In genomic region chr8:83250858-83251257, GRCm38 (mm10) we compare ENCODE assay signal across 28 mouse cellular contexts. TPM values are rescaled to one million over a fixed set of nuclear protein-coding genes. Genes with fewer than 3 reads are reported as not detected.
DNase-seq lines count a peak whose midpoint lies in the region; ATAC-seq and TF ChIP-seq lines count a peak whose summit lies in the region.
"Had no signal": no experiment of that assay in that cellular context is flagged by ENCODE, and none has a peak within 500 bp of the region (broad histone marks: within the 10 kb centered on the region; RNA-seq: fewer than 3 reads in every experiment).

No protein-coding gene starts in this region.

- peaks cover 2% of the 10 kb centered on the region; the same call in 1 of the 2 replicates for H3K4me1 ChIP-seq in midbrain, embryonic 11.5 days (ENCODE audit: control insufficient read depth, insufficient read depth, low read length)
- H3K4me1 ChIP-seq in midbrain, embryonic 15.5 days: 0 out of 2 replicates have a peak, but pooled peaks cover 3% of the 10 kb centered on the region
- 0 out of 2 replicates have a peak, but pooled peaks cover 5% of the 10 kb centered on the region for H3K4me1 ChIP-seq in kidney, embryonic 16.5 days (ENCODE audit: insufficient read depth, low read length)
- H3K4me1 ChIP-seq in stomach, postnatal 0 days (replicated peaks; ENCODE audit: control insufficient read depth, insufficient read depth): no peaks in the 10 kb centered on the region
- H3K4me1 ChIP-seq: heart, embryonic 10.5 days; limb, embryonic 15.5 days; neural tube, embryonic 13.5 days had no signal

- intact Hi-C loops in left cerebral cortex, postnatal 4 days (cut with DNase I): no loop called here

- H3K9me3 ChIP-seq in midbrain, embryonic 11.5 days (ENCODE audit: control insufficient read depth, low read length): no peaks in the 10 kb centered on the region
- no peaks in the 10 kb centered on the region for H3K9me3 ChIP-seq in midbrain, embryonic 15.5 days
- no peaks in the 10 kb centered on the region for H3K9me3 ChIP-seq in kidney, embryonic 16.5 days (ENCODE audit: low read length)
- no peaks in the 10 kb centered on the region for H3K9me3 ChIP-seq in stomach, postnatal 0 days (ENCODE audit: control insufficient read depth, low read length)
- H3K9me3 ChIP-seq: G1E; heart, embryonic 10.5 days; limb, embryonic 15.5 days; neural tube, embryonic 13.5 days had no signal

- no peak for ATAC-seq in midbrain, embryonic 11.5 days (ENCODE audit: low FRiP score)
- ATAC-seq in midbrain, embryonic 15.5 days (replicated peaks): no peak
- 0 out of 2 replicates have a peak, but pooled peaks have one; percentile 9 for ATAC-seq in kidney, embryonic 16.5 days (ENCODE audit: low FRiP score, low TSS enrichment)
- no peak for ATAC-seq in stomach, postnatal 0 days (ENCODE audit: low FRiP score, low TSS enrichment)
- ATAC-seq: Patski had no signal

- no peaks in the 10 kb centered on the region for H3K36me3 ChIP-seq in midbrain, embryonic 11.5 days (ENCODE audit: control insufficient read depth, insufficient read depth, low read length)
- H3K36me3 ChIP-seq in midbrain, embryonic 15.5 days (replicated peaks): peaks cover 25% of the 10 kb centered on the region
- H3K36me3 ChIP-seq in kidney, embryonic 16.5 days (ENCODE audit: insufficient read depth, low read length): no peaks in the 10 kb centered on the region
- H3K36me3 ChIP-seq in stomach, postnatal 0 days (ENCODE audit: control insufficient read depth, insufficient read depth, low read length): no peaks in the 10 kb centered on the region; the same call in 1 of the 2 replicates
- H3K36me3 ChIP-seq: G1E had no signal

- peak overlapping the region; percentile 44; the same call in 1 of the 2 replicates for H3K27ac ChIP-seq in midbrain, embryonic 11.5 days (ENCODE audit: low read depth, low read length)
- no peak overlapping the region for H3K27ac ChIP-seq in midbrain, embryonic 15.5 days
- peak overlapping the region; percentile 75 for H3K27ac ChIP-seq in kidney, embryonic 16.5 days (ENCODE audit: low read length)
- H3K27ac ChIP-seq in stomach, postnatal 0 days (replicated peaks): 0 out of 2 replicates have a peak overlapping the region, but pooled peaks have one; percentile 18
- H3K27ac ChIP-seq: heart, embryonic 10.5 days; limb, embryonic 15.5 days; liver, embryonic 14.5 days; neural tube, embryonic 13.5 days had no signal

- no peak overlapping the region for H3K4me3 ChIP-seq in midbrain, embryonic 11.5 days (ENCODE audit: low read depth, low read length)
- H3K4me3 ChIP-seq in midbrain, embryonic 15.5 days: no peak overlapping the region
- no peak overlapping the region for H3K4me3 ChIP-seq in kidney, embryonic 16.5 days (ENCODE audit: low read length)
- no peak overlapping the region for H3K4me3 ChIP-seq in stomach, postnatal 0 days (ENCODE audit: low read depth, low read length)
- H3K4me3 ChIP-seq: heart, embryonic 10.5 days; limb, embryonic 15.5 days; myocyte; neural tube, embryonic 13.5 days had no signal

- peak; percentile 27 for DNase-seq in kidney, adult 11 months
- no peak for DNase-seq in kidney, adult 18-20 months
- DNase-seq in midbrain, embryonic 11.5 days (ENCODE audit: low spot score, missing footprints): peak; percentile 62
- no peak for DNase-seq in stomach, postnatal 0 days (ENCODE audit: low spot score)
- DNase-seq in left cerebral cortex, postnatal 4 days: no peak
- DNase-seq: adrenal gland, postnatal 36 days; B cell, adult 2 months; cerebellum, adult 9-10 months; heart, postnatal 4 days; layer of hippocampus, adult 9-11 months; lung, postnatal 4 days; thymus, postnatal 25 days had no signal

- H3K4me2 ChIP-seq in midbrain, embryonic 11.5 days: no peak overlapping the region
- no peak overlapping the region for H3K4me2 ChIP-seq in midbrain, embryonic 15.5 days
- no peak overlapping the region for H3K4me2 ChIP-seq in kidney, embryonic 16.5 days (replicated peaks; ENCODE audit: low read depth, low read length)
- H3K4me2 ChIP-seq in stomach, postnatal 0 days (replicated peaks; ENCODE audit: low read depth): no peak overlapping the region
- H3K4me2 ChIP-seq: limb, embryonic 15.5 days; lung, embryonic 14.5 days; neural tube, embryonic 13.5 days had no signal

- WGBS in midbrain, embryonic 11.5 days: 86% methylated on average over 6 of the region's 6 CpGs
- 87% methylated on average over 6 of the region's 6 CpGs for WGBS in midbrain, embryonic 15.5 days
- WGBS in kidney, embryonic 16.5 days: 78% methylated on average over 6 of the region's 6 CpGs
- WGBS in stomach, postnatal 0 days: 81% methylated on average over 6 of the region's 6 CpGs

- no peak overlapping the region for H3K9ac ChIP-seq in midbrain, embryonic 11.5 days (ENCODE audit: low read length)
- H3K9ac ChIP-seq in midbrain, embryonic 15.5 days: no peak overlapping the region
- H3K9ac ChIP-seq in kidney, embryonic 16.5 days (replicated peaks; ENCODE audit: low read length): no peak overlapping the region
- H3K9ac ChIP-seq in stomach, postnatal 0 days (ENCODE audit: low read length): no peak overlapping the region
- H3K9ac ChIP-seq: limb, embryonic 15.5 days; liver, embryonic 14.5 days; lung, embryonic 14.5 days; neural tube, embryonic 13.5 days had no signal

- no peak for TF ChIP-seq EP300 in stomach, postnatal 0 days (optimal IDR thresholded peaks at IDR 0.05)

- no peaks in the 10 kb centered on the region for H3K27me3 ChIP-seq in midbrain, embryonic 11.5 days (ENCODE audit: control insufficient read depth, insufficient read depth, low read length)
- H3K27me3 ChIP-seq in midbrain, embryonic 15.5 days (replicated peaks): no peaks in the 10 kb centered on the region
- H3K27me3 ChIP-seq in kidney, embryonic 16.5 days (ENCODE audit: insufficient read depth, low read length): no peaks in the 10 kb centered on the region
- no peaks in the 10 kb centered on the region for H3K27me3 ChIP-seq in stomach, postnatal 0 days (ENCODE audit: control insufficient read depth, insufficient read depth, low read length)
- H3K27me3 ChIP-seq: CH12.LX; limb, embryonic 15.5 days; neural tube, embryonic 13.5 days; Patski had no signal

- TF ChIP-seq CTCF in stomach, postnatal 0 days (IDR thresholded peaks at IDR 0.05; ENCODE audit: low read depth): no peak

RNA-seq across cellular contexts. Expression of gene Ucp1, which starts 39.3 kb away (rescaled TPM):
- polyA plus RNA-seq in midbrain, embryonic 11.5 days (2014; fragmentation: Nextera tagmentation; extraction: Ambion mirVana): 0.08 TPM in 1 of 2 replicates, not detected in the other
- 0.10 and 0.27 TPM in 2 replicates for polyA plus RNA-seq in midbrain, embryonic 15.5 days (2015; fragmentation: Nextera tagmentation; extraction: Ambion mirVana)
- polyA plus RNA-seq in kidney, embryonic 16.5 days (2015; fragmentation: Nextera tagmentation; extraction: Ambion mirVana): not detected in 2 replicates
- not detected in 2 replicates for polyA plus RNA-seq in stomach, postnatal 0 days (2015; fragmentation: Nextera tagmentation; extraction: Ambion mirVana)
- total RNA-seq in left cerebral cortex, postnatal 4 days (2021): not detected
- total RNA-seq: CH12.LX; G1E; gastrocnemius, adult 18-20 months; granulocyte monocyte progenitor cell, adult 5-6 weeks; left cerebral cortex, postnatal 36 days; megakaryocyte-erythroid progenitor cell, adult 5-6 weeks had no signal
- polyA plus RNA-seq: G1E; heart, embryonic 10.5 days; heart, embryonic 16.5 days; limb, embryonic 15.5 days; liver, embryonic 14.5 days; lung, embryonic 14.5 days; myocyte; Patski had no signal

Comparison
In these comparisons a context has a peak if more than half of its experiments do, and no peak if none do; other contexts are left out.
1. DNase-seq: peak in kidney, adult 11 months (single experiment) and midbrain, embryonic 11.5 days (single experiment); none in kidney, adult 18-20 months (single experiment), stomach, postnatal 0 days (single experiment) and left cerebral cortex, postnatal 4 days (single experiment).